Mouse (Mus musculus): ENCODE measurements at regions not wholly inside any gene's neighbourhood (a gene's known extent, or its start where the extent isn't known, plus 50 kb on each side); places are given as distances from the start of the nearest gene placed in this dataset.

- DNase-seq (no peak), ATAC-seq (ENCODE audit: low FRiP score, low TSS enrichment) (no peak)
- Histone ChIP-seq H3K4me3 (replicated peaks; ENCODE audit: low read depth, low read length) (no peak overlapping the region), H3K27ac (replicated peaks; ENCODE audit: low read depth, low read length) (no peak overlapping the region), H3K4me1 (ENCODE audit: control insufficient read depth, insufficient read depth, low read length) (no peaks in the 10 kb centered on the region), H3K36me3 (ENCODE audit: control insufficient read depth, insufficient read depth, low read length) (no peaks in the 10 kb centered on the region), H3K27me3 (ENCODE audit: control insufficient read depth, insufficient read depth, low read length) (no peaks in the 10 kb centered on the region), H3K9ac (replicated peaks; ENCODE audit: low read length) (no peak overlapping the region), H3K4me2 (ENCODE audit: low read length) (no peak overlapping the region), H3K9me3 (ENCODE audit: control insufficient read depth, low read length) (no peaks in the 10 kb centered on the region)
- 83% methylated on average over 3 of the region's 3 CpGs for WGBS
Measured at GRCm38 (mm10) chr10:29592906-29593305, 57.2 kb upstream of the Rspo3 start.

DNA sequence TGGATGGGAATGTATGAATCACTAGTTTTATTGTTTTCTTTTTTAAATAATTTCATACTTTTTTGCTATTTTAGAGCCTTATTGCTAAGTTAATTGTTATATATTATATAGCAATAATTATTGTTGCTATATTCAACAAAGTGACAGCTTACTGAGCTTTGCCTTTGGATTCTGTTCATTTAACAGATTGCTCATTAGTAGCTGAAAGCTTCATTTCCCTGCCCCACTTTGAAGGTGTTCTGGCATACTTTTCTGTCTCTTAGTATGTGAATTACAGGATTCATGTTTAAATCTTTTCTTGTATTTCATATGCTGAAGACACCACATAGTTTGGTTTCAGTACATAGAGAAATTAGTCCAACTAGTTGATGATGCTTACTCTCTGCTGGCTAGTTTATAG lies 54.5 kb upstream of the Rspo3 start:
- Histone ChIP-seq H3K4me2 (ENCODE audit: low read length) (no peak overlapping the region), H3K27me3 (ENCODE audit: control insufficient read depth, insufficient read depth, low read length) (no peaks in the 10 kb centered on the region), H3K4me3 (replicated peaks; ENCODE audit: low read depth, low read length) (no peak overlapping the region), H3K4me1 (ENCODE audit: control insufficient read depth, insufficient read depth, low read length) (no peaks in the 10 kb centered on the region), H3K9ac (replicated peaks; ENCODE audit: low read length) (no peak overlapping the region), H3K27ac (replicated peaks; ENCODE audit: low read depth, low read length) (no peak overlapping the region), H3K9me3 (ENCODE audit: control insufficient read depth, low read length) (no peaks in the 10 kb centered on the region), H3K36me3 (ENCODE audit: control insufficient read depth, insufficient read depth, low read length) (no peaks in the 10 kb centered on the region)
- no peak for DNase-seq
- ATAC-seq (ENCODE audit: low FRiP score, low TSS enrichment): no peak

GRCm38 (mm10) chr10:29589739-29590138 lies 54.1 kb upstream of the Rspo3 start:
- no peaks in the 10 kb centered on the region for H3K4me1 ChIP-seq (ENCODE audit: control insufficient read depth, insufficient read depth, low read length)
- no peak overlapping the region for H3K4me2 ChIP-seq (ENCODE audit: low read length)
- H3K9me3 ChIP-seq (ENCODE audit: control insufficient read depth, low read length): no peaks in the 10 kb centered on the region
- H3K4me3 ChIP-seq (replicated peaks; ENCODE audit: low read depth, low read length): no peak overlapping the region
- no peak overlapping the region for H3K27ac ChIP-seq (replicated peaks; ENCODE audit: low read depth, low read length)
- DNase-seq (no peak), ATAC-seq (ENCODE audit: low FRiP score, low TSS enrichment) (no peak)
- H3K9ac ChIP-seq (replicated peaks; ENCODE audit: low read length): no peak overlapping the region
- H3K36me3 ChIP-seq (ENCODE audit: control insufficient read depth, insufficient read depth, low read length): no peaks in the 10 kb centered on the region
- no peaks in the 10 kb centered on the region for H3K27me3 ChIP-seq (ENCODE audit: control insufficient read depth, insufficient read depth, low read length)
